Mouse (Mus musculus) neural tube, embryonic 13.5 days (tissue): ENCODE measurements around the gene Prss38. TPM values are rescaled to one million over a fixed set of nuclear protein-coding genes. Genes with fewer than 3 reads are reported as not detected.

Experiments
- ATAC-seq: fragments of 200-750 bp; cut with Nextera tagmentation; 2 replicates; pipeline ENCODE4 v1.8.0; 2017; ENCODE audit warnings: low read depth, mild to moderate bottlenecking, moderate TSS enrichment, moderate library complexity
- H3K27ac ChIP-seq: fragments of 300-500 bp; sonication (generic); replicated peaks from 2 replicates; pipeline ENCODE4 v1.5.1; 2015; ENCODE audit warnings: moderate library complexity, mild to moderate bottlenecking, inconsistent platforms
- H3K27me3 ChIP-seq: fragments of 300-500 bp; sonication (generic); 2 replicates; pipeline ENCODE4 v1.6.1; 2015; ENCODE audit warnings: mild to moderate bottlenecking, inconsistent platforms
- H3K36me3 ChIP-seq: fragments of 300-500 bp; sonication (generic); 2 replicates; pipeline ENCODE4 v1.6.1; 2015; ENCODE audit warnings: mild to moderate bottlenecking, inconsistent platforms
- H3K4me1 ChIP-seq: fragments of 300-500 bp; sonication (generic); replicated peaks from 2 replicates; pipeline ENCODE4 v1.6.1; 2015; ENCODE audit warnings: inconsistent platforms
- H3K4me2 ChIP-seq: fragments of 300-500 bp; sonication (generic); 2 replicates; pipeline ENCODE4 v1.6.1; 2015; ENCODE audit warnings: inconsistent platforms, mild to moderate bottlenecking, moderate library complexity
- H3K4me3 ChIP-seq: fragments of 300-500 bp; sonication (generic); 2 replicates; pipeline ENCODE4 v1.5.1; 2015; ENCODE audit warnings: mild to moderate bottlenecking, inconsistent platforms
- H3K9ac ChIP-seq: fragments of 300-500 bp; sonication (generic); 2 replicates; pipeline ENCODE4 v1.6.1; 2015; ENCODE audit warnings: moderate library complexity, mild to moderate bottlenecking, inconsistent platforms
- H3K9me3 ChIP-seq: fragments of 300-500 bp; sonication (generic); 2 replicates; pipeline ENCODE4 v1.6.1; 2016; ENCODE audit warnings: inconsistent platforms
- WGBS: fragments of 180-500 bp; shearing (Covaris S2); methylation state at CpG from one replicate; pipeline ENCODE4 v1.1.7; 2015; 5-methylcytosine and 5-hydroxymethylcytosine counted together
- polyA plus RNA-seq: library from polyadenylated mRNA; unstranded; fragments of >200 nt; fragmentation: Nextera tagmentation; extraction: Ambion mirVana; gene quantifications from 2 replicates; pipeline ENCODE4 v1.2.1, GENCODE M21; 2015

Prss38 gene
- polyA plus RNA-seq, 1 experiment from 2014 or later, result not detected

- no peaks in the 10 kb centered on the region for H3K9me3 ChIP-seq
- no peak overlapping the region for H3K9ac ChIP-seq
- no peak overlapping the region for H3K4me2 ChIP-seq
- 28% methylated on average over 1 of the region's 1 CpGs for WGBS
- H3K27me3 ChIP-seq, result no peaks in the 10 kb centered on the region
- H3K27ac ChIP-seq, result no peak overlapping the region
- no peaks in the 10 kb centered on the region for H3K36me3 ChIP-seq
- 0 out of 2 replicates have a peak, but pooled peaks have one; percentile 32 for ATAC-seq
- H3K4me1 ChIP-seq, result peaks cover 8% of the 10 kb centered on the region; the same call in 1 of the 2 replicates
- H3K4me3 ChIP-seq, result no peak overlapping the region
Measured at GRCm38 (mm10) chr11:59336381-59336780, 39.1 kb downstream of the Prss38 start.

DNA sequence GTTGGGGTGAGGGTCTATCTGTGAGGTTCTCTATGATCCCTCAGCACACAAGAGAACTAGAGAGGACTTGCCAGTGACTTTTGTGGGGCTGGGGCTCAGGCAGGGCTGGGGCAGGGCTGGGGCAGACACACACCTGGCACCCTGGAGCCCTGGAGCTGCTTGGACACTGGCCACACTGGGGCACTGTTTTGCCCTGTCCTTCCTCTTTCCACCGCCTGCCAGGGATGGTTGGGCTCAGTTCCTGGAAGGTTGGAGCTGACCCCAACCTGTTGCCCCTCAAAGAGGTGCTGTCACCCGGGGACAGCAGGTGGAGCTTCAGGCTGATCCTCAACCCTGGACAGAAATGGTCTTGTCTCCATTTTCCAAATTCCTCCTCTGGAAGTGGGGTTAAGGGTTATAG lies 39.5 kb downstream of the Prss38 start:
- no peak for ATAC-seq
- Histone ChIP-seq H3K27ac (no peak overlapping the region), H3K4me1 (peaks cover 8% of the 10 kb centered on the region; the same call in 1 of the 2 replicates), H3K4me3 (no peak overlapping the region), H3K9ac (no peak overlapping the region), H3K36me3 (no peaks in the 10 kb centered on the region), H3K9me3 (no peaks in the 10 kb centered on the region), H3K27me3 (no peaks in the 10 kb centered on the region), H3K4me2 (no peak overlapping the region)
- 64% methylated on average over 2 of the region's 2 CpGs for WGBS

- Histone ChIP-seq H3K9me3 (no peaks in the 10 kb centered on the region), H3K27me3 (no peaks in the 10 kb centered on the region), H3K9ac (no peak overlapping the region), H3K4me1 (peaks cover 8% of the 10 kb centered on the region; the same call in 1 of the 2 replicates), H3K4me2 (no peak overlapping the region), H3K4me3 (no peak overlapping the region), H3K27ac (no peak overlapping the region), H3K36me3 (no peaks in the 10 kb centered on the region)
- no peak for ATAC-seq
- 85% methylated on average over 4 of the region's 4 CpGs for WGBS
Measured at GRCm38 (mm10) chr11:59335150-59335549, 40.3 kb downstream of the Prss38 start.

- H3K27ac ChIP-seq, result no peak overlapping the region
- WGBS, result 55% methylated on average over 9 of the region's 9 CpGs
- ATAC-seq, result no peak
- no peaks in the 10 kb centered on the region for H3K9me3 ChIP-seq
- H3K4me3 ChIP-seq, result no peak overlapping the region
- no peak overlapping the region for H3K4me2 ChIP-seq
- no peaks in the 10 kb centered on the region for H3K36me3 ChIP-seq
- H3K4me1 ChIP-seq, result peaks cover 17% of the 10 kb centered on the region; the same call in 1 of the 2 replicates
- H3K9ac ChIP-seq, result no peak overlapping the region
- no peaks in the 10 kb centered on the region for H3K27me3 ChIP-seq
Measured at GRCm38 (mm10) chr11:59332938-59333337, 42.5 kb downstream of the Prss38 start.

DNA sequence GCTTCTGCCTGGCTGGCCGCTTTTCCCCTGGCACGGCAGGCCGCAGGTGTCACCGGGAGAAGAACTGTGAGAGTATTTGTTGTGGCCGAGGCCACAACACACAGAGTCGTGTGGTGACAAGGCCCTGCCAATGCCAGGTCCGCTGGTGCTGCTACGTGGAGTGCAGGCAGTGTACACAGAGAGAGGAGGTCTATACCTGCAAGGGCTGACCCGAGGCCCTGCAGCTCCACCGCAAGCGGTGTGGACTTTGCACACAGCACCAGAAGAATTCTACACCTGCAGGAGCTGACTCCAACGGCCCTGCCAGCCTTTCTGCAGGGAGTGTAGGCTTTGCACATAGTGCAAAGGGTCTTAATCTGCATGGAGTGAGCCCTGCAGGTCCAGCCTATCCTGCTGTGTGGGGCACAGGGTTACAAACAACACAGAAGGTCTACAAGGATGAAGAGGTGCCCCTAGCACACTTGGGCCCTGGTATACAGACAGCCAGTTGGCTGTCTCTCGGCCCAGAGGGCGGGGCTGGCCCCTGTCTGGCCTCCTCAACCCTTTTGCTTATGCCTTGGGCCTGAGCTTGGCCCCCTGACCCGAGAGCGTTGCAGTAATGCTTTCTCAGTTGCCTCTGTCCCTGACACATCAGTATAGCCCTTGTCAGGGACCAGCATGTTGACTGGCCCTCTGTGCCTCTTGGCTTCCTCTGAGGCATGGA lies 44.1 kb downstream of the Prss38 start:
- 82% methylated on average over 16 of the region's 16 CpGs for WGBS
- 0 out of 2 replicates have a peak, but pooled peaks cover 11% of the 10 kb centered on the region for H3K4me1 ChIP-seq

DNA sequence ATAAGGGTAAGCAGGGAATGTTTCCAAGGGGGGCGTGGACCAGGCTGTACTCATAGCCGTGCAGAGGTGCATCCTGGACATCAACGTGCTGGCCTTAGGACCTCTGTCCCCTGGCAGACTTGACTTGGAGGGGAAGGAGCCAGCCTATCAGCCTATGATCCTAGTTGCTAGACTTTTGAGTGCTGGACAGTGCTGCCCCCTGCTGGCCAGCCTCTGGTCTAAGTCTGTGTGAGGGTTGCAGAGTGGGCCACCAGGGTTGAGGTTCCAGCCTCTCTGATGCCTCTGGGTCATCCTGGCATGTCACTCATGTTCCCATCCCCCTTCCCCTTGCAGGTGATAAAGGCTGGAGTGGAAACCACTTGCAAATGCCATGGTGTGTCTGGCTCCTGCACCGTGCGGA lies 44.9 kb downstream of the Prss38 start:
- 0 out of 2 replicates have a peak, but pooled peaks cover 9% of the 10 kb centered on the region for H3K4me1 ChIP-seq
- 51% methylated on average over 5 of the region's 5 CpGs for WGBS
- no peak overlapping the region for H3K4me2 ChIP-seq
- H3K9ac ChIP-seq, result no peak overlapping the region
- no peak overlapping the region for H3K27ac ChIP-seq
- no peak overlapping the region for H3K4me3 ChIP-seq
- H3K9me3 ChIP-seq, result no peaks in the 10 kb centered on the region
- no peak for ATAC-seq
- H3K36me3 ChIP-seq, result no peaks in the 10 kb centered on the region
- no peaks in the 10 kb centered on the region for H3K27me3 ChIP-seq

More for the DNA sequence above, 44.1 kb downstream of the Prss38 start:
- Histone ChIP-seq H3K4me2 (no peak overlapping the region), H3K9me3 (no peaks in the 10 kb centered on the region), H3K36me3 (no peaks in the 10 kb centered on the region), H3K27me3 (no peaks in the 10 kb centered on the region), H3K9ac (no peak overlapping the region), H3K27ac (no peak overlapping the region), H3K4me3 (no peak overlapping the region)
- ATAC-seq, result no peak

DNA sequence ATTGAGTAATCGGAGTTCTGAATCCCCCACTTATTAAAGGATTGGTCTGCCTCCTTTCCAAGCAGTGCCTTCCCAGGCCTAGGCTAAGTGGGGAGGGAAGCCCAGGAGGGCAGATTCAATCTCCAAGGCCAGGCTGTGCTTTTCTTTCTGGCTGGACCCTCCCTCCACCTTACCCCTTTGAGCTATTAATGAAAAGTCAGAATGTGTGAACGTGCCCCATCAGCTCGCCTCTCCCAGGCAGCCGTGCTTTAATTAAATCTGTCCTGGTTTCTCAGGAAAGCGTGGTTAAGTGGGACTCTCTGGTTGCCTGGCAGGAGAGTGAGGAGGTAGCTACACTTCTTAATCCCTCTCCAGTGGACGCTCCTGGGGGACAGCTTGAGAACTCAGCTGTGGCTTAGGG lies 45.8 kb downstream of the Prss38 start:
- H3K9me3 ChIP-seq, result no peaks in the 10 kb centered on the region
- no peak overlapping the region for H3K4me3 ChIP-seq
- H3K27ac ChIP-seq, result no peak overlapping the region
- H3K4me2 ChIP-seq, result no peak overlapping the region
- ATAC-seq, result no peak
- no peaks in the 10 kb centered on the region for H3K27me3 ChIP-seq
- H3K4me1 ChIP-seq, result 0 out of 2 replicates have a peak, but pooled peaks cover 9% of the 10 kb centered on the region
- H3K9ac ChIP-seq, result no peak overlapping the region
- 41% methylated on average over 6 of the region's 6 CpGs for WGBS
- no peaks in the 10 kb centered on the region for H3K36me3 ChIP-seq

- Histone ChIP-seq H3K9ac (no peak overlapping the region), H3K9me3 (no peaks in the 10 kb centered on the region), H3K4me1 (0 out of 2 replicates have a peak, but pooled peaks cover 9% of the 10 kb centered on the region), H3K27ac (no peak overlapping the region), H3K27me3 (no peaks in the 10 kb centered on the region), H3K36me3 (no peaks in the 10 kb centered on the region), H3K4me2 (no peak overlapping the region), H3K4me3 (no peak overlapping the region)
- no peak for ATAC-seq
- WGBS, result 87% methylated on average over 18 of the region's 18 CpGs
Measured at GRCm38 (mm10) chr11:59327625-59328024, 47.8 kb downstream of the Prss38 start.

- H3K4me2 ChIP-seq, result no peak overlapping the region
- ATAC-seq, result no peak
- no peak overlapping the region for H3K9ac ChIP-seq
- H3K4me1 ChIP-seq, result 0 out of 2 replicates have a peak, but pooled peaks cover 5% of the 10 kb centered on the region
- no peaks in the 10 kb centered on the region for H3K36me3 ChIP-seq
- no peak overlapping the region for H3K4me3 ChIP-seq
- 73% methylated on average over 5 of the region's 5 CpGs for WGBS
- no peak overlapping the region for H3K27ac ChIP-seq
- H3K9me3 ChIP-seq, result no peaks in the 10 kb centered on the region
- H3K27me3 ChIP-seq, result no peaks in the 10 kb centered on the region
Measured at GRCm38 (mm10) chr11:59324777-59325176, 50.7 kb downstream of the Prss38 start.

GRCm38 (mm10) chr11:59322988-59323387 lies 52.5 kb downstream of the Prss38 start:
- WGBS, result 68% methylated on average over 3 of the region's 3 CpGs
- no peak for ATAC-seq

More at GRCm38 (mm10) chr11:59322988-59323387, 52.5 kb downstream of the Prss38 start:
- Histone ChIP-seq H3K4me1 (no peaks in the 10 kb centered on the region), H3K4me3 (no peak overlapping the region), H3K9ac (no peak overlapping the region), H3K36me3 (no peaks in the 10 kb centered on the region), H3K27me3 (no peaks in the 10 kb centered on the region), H3K27ac (no peak overlapping the region), H3K9me3 (no peaks in the 10 kb centered on the region), H3K4me2 (no peak overlapping the region)
